Mouse (Mus musculus): ENCODE results near the gene Ndrg3. TPM values are rescaled to one million over a fixed set of nuclear protein-coding genes. Genes with fewer than 3 reads are reported as not detected.
"Not testable (repeated sequence)": the region's sequence is repeated elsewhere in the genome, so short reads cannot be mapped to it uniquely, and the experiment has no call there.

Gene Ndrg3
- polyA plus RNA-seq, 1 experiment from 2014 or later, result 125 TPM

GRCm38 (mm10) chr2:156902411-156902810, 89.4 kb downstream of the Ndrg3 start:
- DNase-seq (ENCODE audit: low spot score), result not testable (repeated sequence)

- DNase-seq (ENCODE audit: low spot score), result no peak
Observed at GRCm38 (mm10) chr2:156901883-156902282, 90.0 kb downstream of the Ndrg3 start.

GRCm38 (mm10) chr2:156901344-156901743, 90.5 kb downstream of the Ndrg3 start:
- DNase-seq (ENCODE audit: low spot score), result no peak

- no peak for DNase-seq (ENCODE audit: low spot score)
Observed at GRCm38 (mm10) chr2:156899184-156899583, 92.7 kb downstream of the Ndrg3 start.

- no peak for DNase-seq (ENCODE audit: low spot score)
Observed at GRCm38 (mm10) chr2:156898374-156898773, 93.5 kb downstream of the Ndrg3 start.

- DNase-seq (ENCODE audit: low spot score), result no peak
Observed at GRCm38 (mm10) chr2:156897034-156897433, 94.8 kb downstream of the Ndrg3 start.

GRCm38 (mm10) chr2:156896384-156896914, 95.4 kb downstream of the Ndrg3 start:
- no peak for DNase-seq (ENCODE audit: low spot score)

GRCm38 (mm10) chr2:156894496-156895265, 97.2 kb downstream of the Ndrg3 start:
- no peak for DNase-seq (ENCODE audit: low spot score)

GRCm38 (mm10) chr2:156892821-156893220, 99.0 kb downstream of the Ndrg3 start:
- DNase-seq (ENCODE audit: low spot score), result no peak

GRCm38 (mm10) chr2:156892240-156892639, 99.6 kb downstream of the Ndrg3 start:
- peak; percentile 29 for DNase-seq (ENCODE audit: low spot score)

- DNase-seq (ENCODE audit: low spot score), result no peak
Observed at GRCm38 (mm10) chr2:156888490-156888889, 103.4 kb downstream of the Ndrg3 start.

- DNase-seq (ENCODE audit: low spot score), result peak; percentile 96
Observed at GRCm38 (mm10) chr2:156887017-156887416, 104.8 kb downstream of the Ndrg3 start, which contains the start of gene Sla2. TSS of gene Sla2 (minus strand) at chr2:156887192.

GRCm38 (mm10) chr2:156886084-156886631, 105.7 kb downstream of the Ndrg3 start:
- DNase-seq (ENCODE audit: low spot score), result peak; percentile 56

GRCm38 (mm10) chr2:156885666-156886065, 106.2 kb downstream of the Ndrg3 start:
- peak; percentile 57 for DNase-seq (ENCODE audit: low spot score)

- DNase-seq (ENCODE audit: low spot score), result peak; percentile 17
Observed at GRCm38 (mm10) chr2:156884396-156885211, 107.3 kb downstream of the Ndrg3 start.

- peak; percentile 96 for DNase-seq (ENCODE audit: low spot score)
Observed at GRCm38 (mm10) chr2:156882431-156883001, 109.3 kb downstream of the Ndrg3 start.

- no peak for DNase-seq (ENCODE audit: low spot score)
Observed at GRCm38 (mm10) chr2:156879541-156879940, 112.3 kb downstream of the Ndrg3 start.

GRCm38 (mm10) chr2:156877726-156878125, 114.1 kb downstream of the Ndrg3 start:
- peak; percentile 81 for DNase-seq (ENCODE audit: low spot score)

Data from thymus, postnatal 0 days (tissue).